9 mouse cellular contexts compared by ENCODE assay signal in genomic region chr5:33006670-33007069, GRCm38 (mm10). TPM values are rescaled to one million over a fixed set of nuclear protein-coding genes. Genes with fewer than 3 reads are reported as not detected.
DNase-seq lines count a peak whose midpoint lies in the region; ATAC-seq and TF ChIP-seq lines count a peak whose summit lies in the region.
"Had no signal": no experiment of that assay in that cellular context is flagged by ENCODE, and none has a peak within 500 bp of the region (broad histone marks: within the 10 kb centered on the region; RNA-seq: fewer than 3 reads in every experiment).

No protein-coding gene starts in this region.

- H3K36me3 ChIP-seq in forebrain, embryonic 14.5 days (ENCODE audit: control insufficient read depth, insufficient read depth, low read length), result no peaks in the 10 kb centered on the region
- no peaks in the 10 kb centered on the region for H3K36me3 ChIP-seq in midbrain, embryonic 15.5 days (replicated peaks)

- 35% methylated on average over 8 of the region's 8 CpGs for WGBS in forebrain, embryonic 14.5 days
- WGBS in midbrain, embryonic 15.5 days, result 25% methylated on average over 8 of the region's 8 CpGs

- peaks cover 18% of the 10 kb centered on the region for H3K4me1 ChIP-seq in cortical plate, adult 2 months (ENCODE audit: control insufficient read depth, insufficient read depth, low read length)
- peaks cover 16% of the 10 kb centered on the region for H3K4me1 ChIP-seq in forebrain, embryonic 14.5 days (ENCODE audit: control insufficient read depth, insufficient read depth, low read length)
- H3K4me1 ChIP-seq in midbrain, embryonic 15.5 days, result peaks cover 45% of the 10 kb centered on the region

- H3K27ac ChIP-seq in cortical plate, adult 2 months (ENCODE audit: insufficient read depth, low read length), result peak overlapping the region; percentile 78
- no peak overlapping the region for H3K27ac ChIP-seq in forebrain, embryonic 14.5 days (ENCODE audit: low read depth, low read length)
- peak overlapping the region; percentile 75 for H3K27ac ChIP-seq in midbrain, embryonic 15.5 days

- no peaks in the 10 kb centered on the region for H3K9me3 ChIP-seq in forebrain, embryonic 14.5 days (replicated peaks; ENCODE audit: control insufficient read depth, low read length)
- no peaks in the 10 kb centered on the region for H3K9me3 ChIP-seq in midbrain, embryonic 15.5 days

- peak; percentile 87 for TF ChIP-seq POLR2A in cortical plate, adult 2 months (IDR thresholded peaks at IDR 0.05; ENCODE audit: extremely low read depth, insufficient read depth, low read length)

- H3K9ac ChIP-seq in forebrain, embryonic 14.5 days (ENCODE audit: low read length), result no peak overlapping the region
- no peak overlapping the region for H3K9ac ChIP-seq in midbrain, embryonic 15.5 days

- TF ChIP-seq CTCF in cortical plate, adult 2 months (IDR thresholded peaks at IDR 0.05; ENCODE audit: extremely low read depth, insufficient read depth, low read length), result no peak

- intact Hi-C loops in gastrocnemius, postnatal 36 days (cut with DNase I), result no loop called here

- no peak overlapping the region for H3K4me2 ChIP-seq in forebrain, embryonic 14.5 days (ENCODE audit: low read length)
- H3K4me2 ChIP-seq in midbrain, embryonic 15.5 days, result peak overlapping the region; percentile 8; the same call in 1 of the 2 replicates

- peak; percentile 58 for DNase-seq in forebrain, embryonic 14.5 days (ENCODE audit: low spot score)
- DNase-seq in layer of hippocampus, adult 8-10 months (ENCODE audit: low spot score in 2 of 2), result peak; percentile 72 to 84
- DNase-seq in lung, postnatal 14 days, result no peak
- no peak for DNase-seq in gastrocnemius, postnatal 36 days
- no peak for DNase-seq in B cell, adult 2 months
- DNase-seq in thymus, adult 18-20 months, result no peak

- no peak overlapping the region for H3K4me3 ChIP-seq in cortical plate, adult 2 months (ENCODE audit: insufficient read depth, low read length)
- no peak overlapping the region for H3K4me3 ChIP-seq in forebrain, embryonic 14.5 days (ENCODE audit: low read depth, low read length)
- no peak overlapping the region for H3K4me3 ChIP-seq in midbrain, embryonic 15.5 days
- H3K4me3 ChIP-seq: myocyte had no signal

- H3K27me3 ChIP-seq in forebrain, embryonic 14.5 days (replicated peaks; ENCODE audit: control insufficient read depth, insufficient read depth, low read length), result no peaks in the 10 kb centered on the region
- H3K27me3 ChIP-seq in midbrain, embryonic 15.5 days (replicated peaks), result no peaks in the 10 kb centered on the region

- peak; percentile 56 for ATAC-seq in forebrain, embryonic 14.5 days
- ATAC-seq in midbrain, embryonic 15.5 days (replicated peaks), result peak; percentile 82

RNA-seq across cellular contexts. Expression of gene Ywhah, which starts 11.9 kb away (rescaled TPM):
- polyA plus RNA-seq in cortical plate, adult 2 months (2012; rRNA removed), result 1,599 and 1,684 TPM in 2 replicates
- polyA plus RNA-seq in forebrain, embryonic 14.5 days (2014; fragmentation: Nextera tagmentation; extraction: Ambion mirVana), result 521 and 612 TPM in 2 replicates
- 1,000 to 10,000 TPM in 3 of 4 experiments, 100 to 1,000 TPM in 1; 959 to 1,113 (median 1,048) TPM for total RNA-seq in layer of hippocampus, adult 8-10 months (2022)
- 758 and 760 TPM in 2 replicates for polyA plus RNA-seq in midbrain, embryonic 15.5 days (2015; fragmentation: Nextera tagmentation; extraction: Ambion mirVana)
- total RNA-seq in gastrocnemius, postnatal 36 days (2021), result 10 to 100 TPM; 46.7 to 47.6 TPM

Comparison
In these comparisons a context has a peak if more than half of its experiments do, and no peak if none do; other contexts are left out.
1. DNase-seq: peak in forebrain, embryonic 14.5 days (single experiment) and layer of hippocampus, adult 8-10 months (2 of 2); none in lung, postnatal 14 days (single experiment), gastrocnemius, postnatal 36 days (0 of 2), B cell, adult 2 months (0 of 2) and thymus, adult 18-20 months (0 of 2).